Comparison of ENCODE assay signal across 9 mouse cellular contexts in the genomic region with DNA sequence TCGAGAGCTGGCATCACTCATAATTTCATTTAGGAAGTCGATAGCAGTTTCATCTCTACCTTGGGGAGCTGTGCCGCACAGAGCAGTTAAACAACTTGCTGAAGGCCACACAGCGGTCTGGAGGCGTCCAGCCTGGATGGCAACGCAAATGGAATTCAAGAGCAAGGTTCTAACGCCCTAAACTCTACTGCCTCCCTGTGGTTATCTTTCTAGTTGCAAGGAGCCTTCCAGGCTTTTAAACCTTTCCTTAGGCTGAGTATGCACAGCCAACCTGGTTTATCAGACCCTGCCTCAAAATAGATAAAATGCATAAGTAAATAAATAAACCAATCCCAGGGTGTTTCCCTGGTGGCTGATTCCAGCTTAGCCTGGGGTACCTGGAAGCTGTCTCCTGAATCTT. TPM values are rescaled to one million over a fixed set of nuclear protein-coding genes. Genes with fewer than 3 reads are reported as not detected.
DNase-seq lines count a peak whose midpoint lies in the region; ATAC-seq and TF ChIP-seq lines count a peak whose summit lies in the region.
"Had no signal": no experiment of that assay in that cellular context is flagged by ENCODE, and none has a peak within 500 bp of the region (broad histone marks: within the 10 kb centered on the region; RNA-seq: fewer than 3 reads in every experiment).

No protein-coding gene starts in this region.

- 38% methylated on average over 7 of the region's 7 CpGs for WGBS in thymus, adult 2 months

- no peak overlapping the region for H3K27ac ChIP-seq in thymus, adult 2 months (ENCODE audit: control insufficient read depth, insufficient read depth, low read length)
- H3K27ac ChIP-seq: hindbrain, embryonic 15.5 days had no signal

- TF ChIP-seq CTCF in thymus, adult 2 months (IDR thresholded peaks at IDR 0.05; ENCODE audit: borderline replicate concordance, control insufficient read depth, extremely low read depth, insufficient read depth, low read length, poor library complexity): no peak

- peak; percentile 57 for ATAC-seq in activated CD4-positive, CD25-positive, alpha-beta regulatory T cell, adult 4 months
- peak; percentile 53 to 71; a peak in 3 of 4 replicates for ATAC-seq in hematopoietic stem cell, adult 5-6 weeks (replicated peaks in 1 of 2; ENCODE audit: insufficient read depth in 1 of 2, low FRiP score in 2 of 2, low TSS enrichment in 1 of 2, low read depth in 1 of 2, poor library complexity in 2 of 2, severe bottlenecking in 2 of 2)
- peak; percentile 82 for ATAC-seq in monocyte, adult 5-6 weeks (replicated peaks; ENCODE audit: insufficient number of reproducible peaks, low FRiP score, low TSS enrichment, poor library complexity, severe bottlenecking)

- no peak for TF ChIP-seq POLR2A in thymus, adult 2 months (IDR thresholded peaks at IDR 0.05; ENCODE audit: control insufficient read depth, extremely low read depth, insufficient read depth, low read length, poor library complexity)

- H3K36me3 ChIP-seq in thymus, adult 2 months (ENCODE audit: control insufficient read depth, insufficient read depth, low read length): no peaks in the 10 kb centered on the region
- H3K36me3 ChIP-seq: hindbrain, embryonic 15.5 days had no signal

- peak; percentile 44 for DNase-seq in thymus, adult 2 months
- DNase-seq in thymus, postnatal 36 days: no peak
- peak; percentile 83 for DNase-seq in embryo, embryonic 11 days
- DNase-seq in left cerebral cortex, adult 11 months (ENCODE audit: low spot score): peak; percentile 21
- peak; percentile 38 for DNase-seq in yolk sac, embryonic 10.5 days (ENCODE audit: low spot score)

- no peaks in the 10 kb centered on the region for H3K4me1 ChIP-seq in thymus, adult 2 months (replicated peaks; ENCODE audit: control insufficient read depth, insufficient read depth, low read length)
- H3K4me1 ChIP-seq: hindbrain, embryonic 15.5 days had no signal

- no peaks in the 10 kb centered on the region for H3K27me3 ChIP-seq in thymus, adult 2 months (ENCODE audit: control insufficient read depth, insufficient read depth, low read length)
- H3K27me3 ChIP-seq: hindbrain, embryonic 15.5 days had no signal

- H3K4me3 ChIP-seq in thymus, adult 2 months (ENCODE audit: control insufficient read depth, insufficient read depth, low read length): no peak overlapping the region
- H3K4me3 ChIP-seq: hindbrain, embryonic 15.5 days had no signal

RNA-seq across cellular contexts. Expression of a gene that starts 18.9 kb away (rescaled TPM):
- polyA plus RNA-seq in thymus, adult 2 months (2012; rRNA removed): 103 and 134 TPM in 2 replicates
- 100 to 1,000 TPM; 202 to 218 TPM for polyA plus RNA-seq in activated CD4-positive, CD25-positive, alpha-beta regulatory T cell, adult 4 months (2017; shearing (Covaris generic))
- total RNA-seq in hematopoietic stem cell, adult 5-6 weeks (2017): 104 and 116 TPM in 2 replicates
- total RNA-seq in monocyte, adult 5-6 weeks (2017): 59.8 to 75.8 TPM (median 63.9 TPM) in 3 replicates

RNA-seq across cellular contexts. Expression of a gene that starts 45.0 kb away (rescaled TPM):
- 0.97 and 1.3 TPM in 2 replicates for polyA plus RNA-seq in thymus, adult 2 months (2012; rRNA removed)
- 1 to 10 TPM in 1 of 2 experiments, under 1 TPM in 1; 0.46 to 1.5 TPM for polyA plus RNA-seq in activated CD4-positive, CD25-positive, alpha-beta regulatory T cell, adult 4 months (2017; shearing (Covaris generic))
- total RNA-seq in hematopoietic stem cell, adult 5-6 weeks (2017): 1.4 TPM in 1 of 2 replicates, not detected in the other
- total RNA-seq in monocyte, adult 5-6 weeks (2017): not detected in 3 replicates

RNA-seq across cellular contexts. Expression of a gene that starts 59.9 kb away (rescaled TPM):
- 9.5 and 9.9 TPM in 2 replicates for polyA plus RNA-seq in thymus, adult 2 months (2012; rRNA removed)
- 10 to 100 TPM; 16.4 to 18.0 TPM for polyA plus RNA-seq in activated CD4-positive, CD25-positive, alpha-beta regulatory T cell, adult 4 months (2017; shearing (Covaris generic))
- total RNA-seq in hematopoietic stem cell, adult 5-6 weeks (2017): 46.9 and 50.8 TPM in 2 replicates
- 51.0 to 76.4 TPM (median 65.5 TPM) in 3 replicates for total RNA-seq in monocyte, adult 5-6 weeks (2017)

Comparison
In these comparisons a context has a peak if more than half of its experiments do, and no peak if none do; other contexts are left out.
1. DNase-seq: peak in thymus, adult 2 months (single experiment), embryo, embryonic 11 days (single experiment), left cerebral cortex, adult 11 months (single experiment) and yolk sac, embryonic 10.5 days (single experiment); none in thymus, postnatal 36 days (0 of 2).
2. Peak in every context shown above with its lines, with median percentiles within 50 percentile points of each other: ATAC-seq.